27 mouse cellular contexts compared by ENCODE assay signal in the genomic region with DNA sequence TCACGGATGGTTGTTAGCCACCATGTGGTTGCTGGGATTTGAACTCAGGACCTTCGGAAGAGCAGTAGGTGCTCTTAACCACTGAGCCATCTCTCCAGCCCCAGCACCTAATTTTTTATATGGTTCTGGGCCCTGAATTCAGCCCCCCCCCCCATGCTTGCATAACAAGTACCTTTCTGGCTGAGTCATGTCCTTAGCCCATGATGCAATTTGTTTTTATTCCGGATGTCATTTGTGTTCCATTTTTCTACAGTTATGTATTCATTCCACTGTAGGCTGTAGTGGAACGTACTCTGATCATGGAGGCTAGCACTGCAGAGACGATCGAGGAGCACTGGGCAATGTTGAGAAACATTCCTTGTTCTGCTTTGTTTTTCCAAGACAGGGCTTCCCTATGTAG.
"Had no signal": no experiment of that assay in that cellular context is flagged by ENCODE, and none has a peak within 500 bp of the region (broad histone marks: within the 10 kb centered on the region; RNA-seq: fewer than 3 reads in every experiment).

No protein-coding gene starts in this region.

- H3K9ac ChIP-seq: embryonic facial prominence, embryonic 12.5 days; embryonic facial prominence, embryonic 13.5 days; embryonic facial prominence, embryonic 15.5 days; forebrain, embryonic 12.5 days; forebrain, embryonic 13.5 days; forebrain, embryonic 15.5 days; forebrain, postnatal 0 days had no signal

- H3K4me1 ChIP-seq: embryonic facial prominence, embryonic 12.5 days; embryonic facial prominence, embryonic 13.5 days; embryonic facial prominence, embryonic 15.5 days; forebrain, embryonic 12.5 days; forebrain, embryonic 15.5 days had no signal

- H3K27ac ChIP-seq: embryonic facial prominence, embryonic 10.5 days; embryonic facial prominence, embryonic 12.5 days; embryonic facial prominence, embryonic 13.5 days; embryonic facial prominence, embryonic 15.5 days; forebrain, embryonic 10.5 days; forebrain, embryonic 12.5 days; forebrain, embryonic 13.5 days; forebrain, embryonic 15.5 days; gastrocnemius, adult 2 months; heart, adult 2 months; heart, embryonic 10.5 days had no signal

- ATAC-seq: forebrain, embryonic 13.5 days; forebrain, embryonic 14.5 days; forebrain, embryonic 15.5 days; forebrain, embryonic 16.5 days; forebrain, postnatal 0 days had no signal

- H3K4me2 ChIP-seq: embryonic facial prominence, embryonic 12.5 days; embryonic facial prominence, embryonic 13.5 days; embryonic facial prominence, embryonic 15.5 days; forebrain, embryonic 12.5 days; forebrain, embryonic 13.5 days; forebrain, embryonic 15.5 days had no signal

- H3K4me3 ChIP-seq: embryonic facial prominence, embryonic 10.5 days; embryonic facial prominence, embryonic 12.5 days; embryonic facial prominence, embryonic 13.5 days; embryonic facial prominence, embryonic 15.5 days; erythroblast, embryonic 14.5 days; forebrain, embryonic 10.5 days; forebrain, embryonic 12.5 days; forebrain, embryonic 13.5 days; forebrain, embryonic 15.5 days; gastrocnemius, adult 2 months; heart, adult 2 months; heart, embryonic 10.5 days had no signal

- H3K9me3 ChIP-seq: embryonic facial prominence, embryonic 10.5 days; embryonic facial prominence, embryonic 12.5 days; embryonic facial prominence, embryonic 13.5 days; embryonic facial prominence, embryonic 15.5 days; forebrain, embryonic 10.5 days; forebrain, embryonic 12.5 days; forebrain, embryonic 13.5 days; forebrain, embryonic 15.5 days; heart, embryonic 10.5 days had no signal

- DNase-seq: cerebellum, adult 9-10 months; cerebellum, adult 9-11 months; cerebellum, postnatal 10 days; cerebellum, postnatal 14 days; cerebellum, postnatal 25 days; cerebellum, postnatal 36 days; embryo, embryonic 11 days; forebrain, postnatal 0 days; gastrocnemius, adult 2 months; gastrocnemius, postnatal 10 days; gastrocnemius, postnatal 14 days; gastrocnemius, postnatal 25 days; heart, adult 11 months; heart, adult 18-20 months; heart, adult 2 months had no signal

- H3K27me3 ChIP-seq: embryonic facial prominence, embryonic 12.5 days; embryonic facial prominence, embryonic 13.5 days; embryonic facial prominence, embryonic 15.5 days; forebrain, embryonic 12.5 days; forebrain, embryonic 13.5 days; forebrain, embryonic 15.5 days had no signal
